Mouse (Mus musculus) gastrocnemius, postnatal 14 days (tissue): ENCODE data around the gene Pwwp2b. TPM values are rescaled to one million over a fixed set of nuclear protein-coding genes. Genes with fewer than 3 reads are reported as not detected.

Source experiments
- DNase-seq: peaks from one replicate; pipeline ENCODE4 v3.0.0; 2021; ENCODE audit warnings: mixed read lengths
- intact Hi-C: fragments of 180-260 bp; cut with DNase I; formaldehyde crosslinking; loops from one replicate; pipeline ENCODE4 v1.15.1; 2025; ENCODE audit warnings: low total_unique reads
- total RNA-seq, 2 experiments: library from RNA; stranded (reverse); gene quantifications; 2 replicates each; pipeline ENCODE4 v1.2.3; 2021

The Pwwp2b gene
- total RNA-seq, 2 experiments from 2014 or later = 1.5 to 3.0 TPM

DNA sequence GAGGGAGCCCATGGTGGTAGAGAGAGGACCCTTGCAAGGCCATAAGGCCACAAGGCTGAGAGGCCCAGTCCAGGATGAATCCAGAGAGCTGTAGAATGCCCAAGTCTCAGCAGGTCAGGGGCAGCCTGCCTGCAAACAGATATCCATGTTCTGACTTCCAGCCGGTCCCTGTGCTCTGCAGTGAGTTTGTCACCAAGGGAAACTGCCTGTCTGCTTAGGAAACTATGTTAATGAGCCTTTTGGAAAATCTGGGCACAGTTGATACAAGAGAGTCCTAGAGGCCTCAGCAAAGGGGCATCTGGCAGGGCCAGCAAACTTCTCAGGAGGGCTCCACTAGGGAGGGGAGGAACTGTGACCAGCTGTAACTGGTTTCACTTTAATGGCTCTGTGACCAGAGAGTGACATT, 70.7 kb downstream of the Pwwp2b start:
- intact Hi-C loops = no loop called here

More for the DNA sequence above, 70.7 kb downstream of the Pwwp2b start:
- DNase-seq = no peak

Other genes starting within 250 kb of the Pwwp2b start
- gene Dpysl4, start 162.5 kb upstream of the Pwwp2b start, total RNA-seq = 1 to 10 TPM; 1.2 to 1.3 TPM
- 1 to 10 TPM; 2.4 to 2.7 TPM for gene Lrrc27, start 35.5 kb upstream of the Pwwp2b start, total RNA-seq
- gene Stk32c, start 35.2 kb upstream of the Pwwp2b start, total RNA-seq = 1 to 10 TPM; 1.2 to 1.4 TPM
- 10 to 100 TPM; 36.5 to 39.8 TPM for gene Inpp5a, start 140.6 kb downstream of the Pwwp2b start, total RNA-seq